Mouse (Mus musculus) thymus, adult 2 months (tissue): ENCODE data around the gene Krt32. TPM values are rescaled to one million over a fixed set of nuclear protein-coding genes. Genes with fewer than 3 reads are reported as not detected.

Experiments used
- DNase-seq: peaks from one replicate; pipeline ENCODE4 v3.0.0; 2021
- H3K27ac ChIP-seq: fragments of 200-500 bp; 2 replicates; pipeline ENCODE4 v1.5.1; 2012; ENCODE audit warnings: low read length, control low read depth; ENCODE audit not compliant: control insufficient read depth, insufficient read depth
- H3K27me3 ChIP-seq: fragments of 200-500 bp; 2 replicates; pipeline ENCODE4 v1.6.1; 2012; ENCODE audit warnings: mild to moderate bottlenecking, low read length, moderate library complexity, mixed read lengths; ENCODE audit not compliant: control insufficient read depth, insufficient read depth
- H3K36me3 ChIP-seq: fragments of 200-500 bp; 2 replicates; pipeline ENCODE4 v1.6.1; 2012; ENCODE audit warnings: mild to moderate bottlenecking, low read length, moderate library complexity; ENCODE audit not compliant: control insufficient read depth, insufficient read depth
- H3K4me1 ChIP-seq: fragments of 200-500 bp; replicated peaks from 2 replicates; pipeline ENCODE4 v1.6.1; 2012; ENCODE audit warnings: low read length; ENCODE audit not compliant: control insufficient read depth, insufficient read depth
- H3K4me3 ChIP-seq: fragments of 200-500 bp; 2 replicates; pipeline ENCODE4 v1.5.1; 2012; ENCODE audit warnings: mild to moderate bottlenecking, low read length, control low read depth, moderate library complexity; ENCODE audit not compliant: control insufficient read depth, insufficient read depth
- CTCF ChIP-seq: fragments of 200-500 bp; IDR thresholded peaks from 2 replicates; pipeline ENCODE4 v1.5.1; 2012; ENCODE audit warnings: mild to moderate bottlenecking, control low read depth, low read length, moderate library complexity, borderline replicate concordance; ENCODE audit not compliant: control insufficient read depth, poor library complexity, insufficient read depth; ENCODE audit errors: extremely low read depth
- POLR2A ChIP-seq: fragments of 200-500 bp; IDR thresholded peaks from 2 replicates; pipeline ENCODE4 v1.6.1; 2012; ENCODE audit warnings: mild to moderate bottlenecking, low read length, control low read depth, moderate library complexity; ENCODE audit not compliant: control insufficient read depth, poor library complexity, insufficient read depth; ENCODE audit errors: extremely low read depth
- WGBS: fragments of 180-500 bp; shearing (Covaris S2); methylation state at CpG from one replicate; pipeline ENCODE4 v1.1.7; 2018; 5-methylcytosine and 5-hydroxymethylcytosine counted together
- polyA plus RNA-seq: library from polyadenylated mRNA; depleted of rRNA; stranded (reverse); fragments of >200 nt; gene quantifications from 2 replicates; pipeline ENCODE4 v1.2.3, GENCODE M21; 2012

Gene Krt32
- polyA plus RNA-seq, 1 experiment, result 0.30 TPM

DNA sequence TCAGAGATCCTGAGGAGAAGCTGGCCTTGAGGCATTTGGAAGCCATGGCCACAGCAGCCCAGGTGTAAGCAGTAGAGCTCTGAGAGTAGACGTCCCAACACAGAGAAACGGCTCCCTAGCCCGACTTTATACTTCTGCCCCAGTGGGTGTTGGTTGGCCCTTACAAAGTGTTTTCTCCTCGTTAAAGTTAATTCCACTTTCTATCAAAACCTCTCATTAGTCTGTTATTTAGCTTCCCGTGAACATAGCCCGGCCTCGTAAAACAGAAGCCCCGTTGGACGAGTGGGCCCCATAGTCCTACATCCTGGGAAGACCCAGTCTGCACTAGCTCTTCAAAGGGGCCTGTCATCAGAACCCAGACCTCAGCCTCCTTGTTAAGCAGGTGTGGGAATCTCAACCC, 8.1 kb upstream of the Krt32 start, which contains the start of gene Krt35:
Gene Krt35 (minus strand): TSS at position 101 of the 400 bp plus-strand sequence.
- DNase-seq, result no peak
- no peak for TF ChIP-seq CTCF
- no peak for TF ChIP-seq POLR2A
- H3K4me1 ChIP-seq, result no peaks in the 10 kb centered on the region
- no peaks in the 10 kb centered on the region for H3K36me3 ChIP-seq
- WGBS, result 91% methylated on average over 9 of the region's 9 CpGs
- H3K27me3 ChIP-seq, result no peaks in the 10 kb centered on the region
- H3K4me3 ChIP-seq, result no peak within 1 kb of the TSS
- H3K27ac ChIP-seq, result no peak within 1 kb of the TSS

DNA sequence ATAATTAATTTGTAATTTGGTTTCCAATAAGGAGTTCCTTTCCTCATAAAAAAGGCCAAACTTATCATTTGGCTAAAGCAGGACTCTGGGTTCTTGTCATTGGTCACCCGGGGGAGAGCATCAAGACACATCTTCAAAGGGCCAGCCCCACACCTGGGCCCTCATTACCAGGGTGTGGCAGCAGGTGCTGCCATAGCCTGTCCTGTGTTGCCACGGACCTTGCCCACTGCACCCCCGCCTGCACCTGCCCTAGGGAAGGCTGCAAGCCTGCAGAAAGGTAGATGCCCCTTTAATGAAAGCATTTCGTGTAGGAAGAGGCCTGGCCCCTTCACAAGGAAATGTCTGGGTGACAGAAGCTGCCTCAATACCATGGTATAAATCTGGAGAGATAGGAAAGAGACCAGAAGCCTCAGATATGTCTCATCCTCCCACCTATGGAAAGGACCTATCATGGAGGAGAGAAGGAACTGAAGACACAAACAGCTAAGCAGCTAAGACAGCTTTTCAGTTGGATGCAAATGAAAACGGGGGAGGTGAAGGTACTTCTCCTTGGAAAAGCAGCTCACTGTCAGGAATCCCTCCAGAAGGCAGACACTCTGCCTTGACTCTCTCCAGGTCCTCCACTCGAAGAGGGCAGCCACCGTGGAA, 476 bp upstream of the Krt32 start:
- TF ChIP-seq CTCF (no peak), POLR2A (no peak)
- H3K4me3 ChIP-seq, result no peak overlapping the region
- no peak overlapping the region for H3K27ac ChIP-seq
- H3K27me3 ChIP-seq, result no peaks in the 10 kb centered on the region
- no peaks in the 10 kb centered on the region for H3K4me1 ChIP-seq
- no peak for DNase-seq
- WGBS, result 67% methylated on average over 7 of the region's 7 CpGs
- H3K36me3 ChIP-seq, result no peaks in the 10 kb centered on the region

DNA sequence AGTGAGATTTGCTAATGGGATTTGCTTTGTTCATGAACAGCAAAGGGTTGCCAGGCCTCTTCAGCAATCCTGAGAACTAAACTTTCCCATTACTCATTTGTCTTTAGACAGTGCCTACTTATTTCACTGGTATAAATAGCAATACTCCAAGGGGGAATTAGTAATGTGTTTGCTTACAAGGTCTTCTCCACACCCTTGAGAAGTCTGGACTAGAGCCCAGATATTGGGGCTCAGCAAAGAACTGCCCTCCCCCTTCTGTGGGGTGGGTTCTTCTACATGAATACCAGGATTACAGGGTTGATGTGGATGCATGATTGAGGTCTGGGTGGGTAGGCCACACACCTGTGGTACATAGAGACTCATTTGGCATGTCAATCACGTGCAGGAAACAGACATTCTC, 14.2 kb downstream of the Krt32 start:
- no peak for DNase-seq
- no peaks in the 10 kb centered on the region for H3K4me1 ChIP-seq
- WGBS, result 50% methylated on average over 1 of the region's 1 CpGs
- no peaks in the 10 kb centered on the region for H3K36me3 ChIP-seq
- H3K27me3 ChIP-seq, result no peaks in the 10 kb centered on the region
- no peak overlapping the region for H3K27ac ChIP-seq
- no peak for TF ChIP-seq CTCF
- no peak for TF ChIP-seq POLR2A
- no peak overlapping the region for H3K4me3 ChIP-seq

DNA sequence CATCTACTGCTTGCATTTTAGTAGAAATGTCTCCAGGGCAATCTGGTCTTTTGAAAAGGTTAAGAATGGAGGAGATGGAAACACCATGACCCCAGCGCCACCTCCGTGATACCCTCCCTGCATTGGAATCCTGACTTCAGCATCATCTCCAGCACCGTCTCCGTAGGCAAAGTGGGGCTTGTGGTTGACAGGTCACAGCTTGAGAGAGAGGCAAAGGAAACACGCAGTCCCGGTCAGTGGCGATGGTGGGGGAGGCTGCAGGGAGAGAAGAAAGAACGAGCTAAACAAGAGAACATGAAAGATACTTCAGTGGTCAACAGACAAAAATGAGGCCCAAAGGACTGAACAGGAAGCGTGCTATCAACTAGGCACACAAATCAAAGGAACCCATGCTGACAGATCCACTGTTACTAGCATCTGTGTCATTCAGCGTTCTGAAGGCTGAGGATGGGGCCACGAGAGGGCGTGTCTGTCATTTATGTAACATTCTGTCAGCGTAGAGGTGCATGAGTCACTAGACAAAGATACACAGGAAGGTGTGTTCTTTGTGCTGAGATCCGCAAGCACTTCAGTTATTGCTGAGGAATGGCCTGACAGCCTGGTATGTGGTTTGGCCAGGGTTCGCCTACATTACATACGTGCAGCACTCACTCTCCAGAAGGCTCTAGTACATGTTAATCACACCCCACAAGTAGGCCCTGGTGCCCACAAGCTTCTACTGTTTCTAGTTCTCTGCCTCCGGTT, 20.6 kb downstream of the Krt32 start:
- H3K27ac ChIP-seq, result no peak overlapping the region
- no peaks in the 10 kb centered on the region for H3K4me1 ChIP-seq
- no peak overlapping the region for H3K4me3 ChIP-seq
- no peaks in the 10 kb centered on the region for H3K27me3 ChIP-seq
- H3K36me3 ChIP-seq, result no peaks in the 10 kb centered on the region
- WGBS, result 86% methylated on average over 17 of the region's 17 CpGs
- DNase-seq, result no peak
- TF ChIP-seq CTCF (no peak), POLR2A (no peak)

DNA sequence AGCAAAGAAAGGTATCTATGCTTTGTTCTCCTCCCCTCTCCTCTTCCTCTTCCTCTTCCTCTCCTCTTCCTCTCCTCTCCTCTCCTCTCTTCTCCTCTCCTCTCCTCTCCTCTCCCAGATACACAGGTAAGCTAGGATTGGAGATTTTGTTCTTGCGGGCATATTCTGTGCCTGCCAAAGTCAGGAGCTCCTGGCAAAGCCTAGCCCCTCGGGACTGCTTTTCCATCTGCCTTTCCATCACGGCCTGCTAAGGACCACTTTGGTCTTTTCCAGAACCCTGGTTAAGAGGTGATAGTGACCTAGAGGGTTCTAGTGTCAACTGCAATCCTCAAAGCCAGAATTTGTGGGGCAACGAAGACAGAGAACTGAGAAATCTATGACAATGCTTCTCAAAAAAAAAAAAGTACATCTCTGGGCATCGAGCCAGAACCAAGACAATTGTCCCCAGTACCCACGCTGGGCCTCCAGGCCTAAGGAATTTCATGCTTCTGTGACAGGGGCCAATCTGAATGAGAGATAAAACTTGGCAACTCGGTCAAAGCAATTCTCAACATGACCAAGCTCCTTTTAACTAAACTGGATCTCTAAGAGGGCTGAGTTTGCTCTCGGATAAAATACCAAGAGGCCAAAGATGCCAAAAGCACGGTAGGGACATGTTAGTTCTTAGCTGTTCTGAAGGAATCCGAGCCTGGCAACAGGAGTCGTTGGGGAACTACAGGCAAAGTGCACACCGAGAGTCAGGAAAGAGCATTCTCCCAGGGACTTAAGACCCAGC, 21.6 kb downstream of the Krt32 start:
- Histone ChIP-seq H3K36me3 (no peaks in the 10 kb centered on the region), H3K4me1 (no peaks in the 10 kb centered on the region), H3K4me3 (no peak overlapping the region), H3K27ac (no peak overlapping the region), H3K27me3 (no peaks in the 10 kb centered on the region)
- 84% methylated on average over 12 of the region's 12 CpGs for WGBS
- DNase-seq, result no peak
- TF ChIP-seq CTCF, result no peak
- no peak for TF ChIP-seq POLR2A

DNA sequence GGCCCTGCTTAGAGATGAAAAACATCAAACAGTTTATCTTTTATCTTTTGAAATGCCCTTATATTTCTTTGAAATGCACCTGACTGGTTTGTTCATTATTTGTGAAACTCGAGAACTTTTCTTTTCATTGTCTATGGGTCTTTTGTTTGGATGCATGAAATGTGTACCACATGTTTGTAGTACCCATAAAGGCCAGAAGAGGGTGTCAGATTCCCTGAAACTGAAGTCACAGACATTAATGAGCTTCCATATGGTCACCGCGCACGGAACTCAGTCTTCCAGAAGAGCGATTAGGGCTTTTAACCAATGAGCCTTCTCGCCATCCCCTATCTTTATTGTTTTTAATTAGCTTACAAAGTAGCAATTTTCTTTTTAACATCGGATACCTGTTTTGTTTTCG, 29.2 kb downstream of the Krt32 start:
- Histone ChIP-seq H3K4me3 (no peak overlapping the region), H3K27me3 (no peaks in the 10 kb centered on the region), H3K27ac (no peak overlapping the region), H3K36me3 (no peaks in the 10 kb centered on the region), H3K4me1 (no peaks in the 10 kb centered on the region)
- no peak for TF ChIP-seq POLR2A
- no peak for TF ChIP-seq CTCF
- 86% methylated on average over 8 of the region's 8 CpGs for WGBS
- DNase-seq, result no peak
